Mouse (Mus musculus): ENCODE measurements around the gene Adamts16.

- TF ChIP-seq CTCF (IDR thresholded peaks at IDR 0.05; ENCODE audit: borderline replicate concordance, insufficient read depth, low read length) (no peak), POLR2A (IDR thresholded peaks at IDR 0.05; ENCODE audit: low read depth, low read length) (no peak)
Observed at GRCm38 (mm10) chr13:70785078-70785477, 56.5 kb downstream of the Adamts16 start.

Measured in embryonic fibroblast, embryonic 13.5 days (primary cell).